8 mouse cellular contexts compared by ENCODE assay signal in genomic region chr2:92008623-92009404, GRCm38 (mm10). TPM values are rescaled to one million over a fixed set of nuclear protein-coding genes. Genes with fewer than 3 reads are reported as not detected.
DNase-seq lines count a peak whose midpoint lies in the region; ATAC-seq and TF ChIP-seq lines count a peak whose summit lies in the region.

No protein-coding gene starts in this region.

- peaks cover 6% of the 10 kb centered on the region for H3K4me1 ChIP-seq in thymus, adult 2 months (replicated peaks; ENCODE audit: control insufficient read depth, insufficient read depth, low read length)
- peaks cover 49% of the 10 kb centered on the region for H3K4me1 ChIP-seq in intestine, embryonic 15.5 days (replicated peaks)
- peaks cover 22% of the 10 kb centered on the region for H3K4me1 ChIP-seq in midbrain, embryonic 13.5 days (replicated peaks)

- peaks cover 6% of the 10 kb centered on the region for H3K27me3 ChIP-seq in thymus, adult 2 months (ENCODE audit: control insufficient read depth, insufficient read depth, low read length)
- no peaks in the 10 kb centered on the region for H3K27me3 ChIP-seq in intestine, embryonic 15.5 days (replicated peaks)
- H3K27me3 ChIP-seq in midbrain, embryonic 13.5 days = peaks cover 24% of the 10 kb centered on the region

- TF ChIP-seq CTCF in thymus, adult 2 months (IDR thresholded peaks at IDR 0.05; ENCODE audit: borderline replicate concordance, control insufficient read depth, extremely low read depth, insufficient read depth, low read length, poor library complexity) = no peak

- H3K9me3 ChIP-seq in intestine, embryonic 15.5 days = no peaks in the 10 kb centered on the region
- no peaks in the 10 kb centered on the region for H3K9me3 ChIP-seq in midbrain, embryonic 13.5 days

- H3K36me3 ChIP-seq in thymus, adult 2 months (ENCODE audit: control insufficient read depth, insufficient read depth, low read length) = no peaks in the 10 kb centered on the region
- no peaks in the 10 kb centered on the region for H3K36me3 ChIP-seq in intestine, embryonic 15.5 days
- H3K36me3 ChIP-seq in midbrain, embryonic 13.5 days = no peaks in the 10 kb centered on the region

- TF ChIP-seq POLR2A in thymus, adult 2 months (IDR thresholded peaks at IDR 0.05; ENCODE audit: control insufficient read depth, extremely low read depth, insufficient read depth, low read length, poor library complexity) = no peak

- ATAC-seq in frontal cortex, adult (ENCODE audit: low TSS enrichment) = peak; percentile 45
- ATAC-seq in intestine, embryonic 15.5 days = peak; percentile 24
- peak; percentile 66; the same call in 1 of the 2 replicates for ATAC-seq in midbrain, embryonic 13.5 days

- 14% methylated on average over 20 of the region's 20 CpGs for WGBS in thymus, adult 2 months
- WGBS in intestine, embryonic 15.5 days = 3% methylated on average over 20 of the region's 20 CpGs
- WGBS in midbrain, embryonic 13.5 days = 4% methylated on average over 20 of the region's 20 CpGs

- peak overlapping the region; percentile 58 for H3K4me3 ChIP-seq in thymus, adult 2 months (ENCODE audit: control insufficient read depth, insufficient read depth, low read length)
- H3K4me3 ChIP-seq in intestine, embryonic 15.5 days (replicated peaks) = peak overlapping the region; percentile 53
- peak overlapping the region; percentile 53 for H3K4me3 ChIP-seq in midbrain, embryonic 13.5 days (replicated peaks)

- DNase-seq in frontal cortex, postnatal 14 days (ENCODE audit: low spot score in 2 of 2) = no peak
- no peak for DNase-seq in thymus, adult 2 months
- no peak for DNase-seq in thymus, postnatal 10 days (ENCODE audit: low spot score in 2 of 2)
- no peak for DNase-seq in cerebellum, postnatal 36 days
- no peak for DNase-seq in testis, postnatal 10 days (ENCODE audit: low spot score)

- no peak overlapping the region for H3K27ac ChIP-seq in thymus, adult 2 months (ENCODE audit: control insufficient read depth, insufficient read depth, low read length)
- H3K27ac ChIP-seq in intestine, embryonic 15.5 days = peak overlapping the region; percentile 91; the same call in 1 of the 2 replicates
- H3K27ac ChIP-seq in midbrain, embryonic 13.5 days = no peak overlapping the region

- H3K4me2 ChIP-seq in intestine, embryonic 15.5 days (replicated peaks) = peak overlapping the region; percentile 94
- H3K4me2 ChIP-seq in midbrain, embryonic 13.5 days (replicated peaks) = peak overlapping the region; percentile 68

- H3K9ac ChIP-seq in intestine, embryonic 15.5 days = peak overlapping the region; percentile 58
- peak overlapping the region; percentile 56 for H3K9ac ChIP-seq in midbrain, embryonic 13.5 days (replicated peaks)

RNA-seq across cellular contexts. Expression of gene Creb3l1, which starts 15.5 kb away (rescaled TPM):
- 1.7 and 1.8 TPM in 2 replicates for polyA plus RNA-seq in thymus, adult 2 months (2012; rRNA removed)
- polyA plus RNA-seq in intestine, embryonic 15.5 days (2015; fragmentation: Nextera tagmentation; extraction: Ambion mirVana) = 16.8 and 18.7 TPM in 2 replicates
- 0.98 and 1.2 TPM in 2 replicates for polyA plus RNA-seq in midbrain, embryonic 13.5 days (2015; fragmentation: Nextera tagmentation; extraction: Ambion mirVana)

RNA-seq across cellular contexts. Expression of gene Dgkz, which starts 33.1 kb away (rescaled TPM):
- 1,103 and 1,229 TPM in 2 replicates for polyA plus RNA-seq in thymus, adult 2 months (2012; rRNA removed)
- 60.3 and 76.1 TPM in 2 replicates for polyA plus RNA-seq in intestine, embryonic 15.5 days (2015; fragmentation: Nextera tagmentation; extraction: Ambion mirVana)
- polyA plus RNA-seq in midbrain, embryonic 13.5 days (2015; fragmentation: Nextera tagmentation; extraction: Ambion mirVana) = 21.4 and 26.4 TPM in 2 replicates

Comparison
In these comparisons a context has a peak if more than half of its experiments do, and no peak if none do; other contexts are left out.
1. RNA of gene Dgkz, which starts 33.1 kb away (polyA plus RNA-seq): 1,103 to 1,229 TPM in thymus, adult 2 months; 60.3 to 76.1 TPM in intestine, embryonic 15.5 days and 21.4 to 26.4 TPM in midbrain, embryonic 13.5 days; every median in the first group is over 10 times any median in the second.
2. Peak in every context shown above with its lines, with median percentiles within 50 percentile points of each other: ATAC-seq and H3K4me3 ChIP-seq.